Mouse (Mus musculus) forebrain, embryonic 11.5 days (tissue): ENCODE measurements around the gene Cdsn. TPM values are rescaled to one million over a fixed set of nuclear protein-coding genes. Genes with fewer than 3 reads are reported as not detected.

ENCODE experiments used
- ATAC-seq: fragments of 200-750 bp; cut with Nextera tagmentation; replicated peaks from 2 replicates; pipeline ENCODE4 v1.8.0; 2017; ENCODE audit warnings: moderate TSS enrichment; ENCODE audit not compliant: low FRiP score
- DNase-seq: peaks from one replicate; pipeline ENCODE4 v3.0.0-alpha.2; 2017; ENCODE audit warnings: low spot score
- H3K27ac ChIP-seq: fragments of 300-500 bp; sonication (generic); 2 replicates; pipeline ENCODE4 v1.5.1; 2014; ENCODE audit warnings: low read depth, low read length
- H3K27me3 ChIP-seq: fragments of 300-500 bp; sonication (generic); 2 replicates; pipeline ENCODE4 v1.6.1; 2014; ENCODE audit warnings: mild to moderate bottlenecking, low read length, mixed read lengths; ENCODE audit not compliant: control insufficient read depth, insufficient read depth
- H3K36me3 ChIP-seq: fragments of 300-500 bp; sonication (generic); 2 replicates; pipeline ENCODE4 v1.6.1; 2014; ENCODE audit warnings: mild to moderate bottlenecking, low read length, moderate library complexity, mixed read lengths; ENCODE audit not compliant: control insufficient read depth, insufficient read depth
- H3K4me1 ChIP-seq: fragments of 300-500 bp; sonication (generic); replicated peaks from 2 replicates; pipeline ENCODE4 v1.6.1; 2014; ENCODE audit warnings: low read length, mixed read lengths; ENCODE audit not compliant: control insufficient read depth, insufficient read depth
- H3K4me2 ChIP-seq: fragments of 300-500 bp; sonication (generic); 2 replicates; pipeline ENCODE4 v1.6.1; 2014; ENCODE audit warnings: low read depth, mild to moderate bottlenecking, low read length, moderate library complexity, mixed read lengths; ENCODE audit not compliant: severe bottlenecking
- H3K4me3 ChIP-seq: fragments of 300-500 bp; sonication (generic); 2 replicates; pipeline ENCODE4 v1.5.1; 2014; ENCODE audit warnings: low read depth, low read length
- H3K9ac ChIP-seq: fragments of 300-500 bp; sonication (generic); 2 replicates; pipeline ENCODE4 v1.6.1; 2014; ENCODE audit warnings: low read length
- H3K9me3 ChIP-seq: fragments of 300-500 bp; sonication (generic); 2 replicates; pipeline ENCODE4 v1.6.1; 2016; ENCODE audit warnings: low read length, mixed read lengths; ENCODE audit not compliant: control insufficient read depth
- WGBS: fragments of 180-500 bp; shearing (Covaris S2); extraction: QIAGEN DNeasy Blood & Tissue Kit; methylation state at CpG from one replicate; pipeline ENCODE4 v1.1.7; 2014; 5-methylcytosine and 5-hydroxymethylcytosine counted together
- polyA plus RNA-seq: library from polyadenylated mRNA; unstranded; fragments of >200 nt; fragmentation: Nextera tagmentation; extraction: Ambion mirVana; gene quantifications from 2 replicates; pipeline ENCODE4 v1.2.1, GENCODE M21; 2014

Cdsn gene
- polyA plus RNA-seq, 1 experiment from 2014 or later: not detected

DNA sequence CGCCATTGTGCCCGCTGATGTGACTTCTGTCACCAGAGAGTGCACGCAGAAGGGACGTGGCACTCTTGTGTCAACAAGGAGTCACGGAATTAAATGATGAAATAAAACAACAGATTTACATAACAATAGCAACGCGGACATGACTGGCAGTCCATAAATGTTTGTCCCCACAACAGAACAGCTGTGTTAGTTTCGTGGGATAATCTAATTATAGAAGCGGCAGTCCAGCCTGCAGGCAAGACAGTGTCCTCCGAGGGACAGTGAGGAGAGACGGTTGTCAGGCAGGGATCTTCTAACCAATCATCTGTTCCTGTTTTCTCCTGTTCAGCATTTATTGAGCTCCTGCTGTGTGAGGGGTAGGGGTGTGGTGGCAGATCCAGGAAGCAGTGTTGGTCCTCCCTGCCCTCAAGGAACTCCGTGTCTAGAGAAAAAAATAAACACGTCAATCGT, 8.5 kb upstream of the Cdsn start:
- Histone ChIP-seq H3K4me2 (no peak overlapping the region), H3K9me3 (no peaks in the 10 kb centered on the region), H3K4me3 (no peak overlapping the region), H3K27me3 (no peaks in the 10 kb centered on the region), H3K27ac (no peak overlapping the region), H3K9ac (no peak overlapping the region), H3K36me3 (no peaks in the 10 kb centered on the region), H3K4me1 (0 out of 2 replicates have a peak, but pooled peaks cover 2% of the 10 kb centered on the region)
- ATAC-seq (no peak), DNase-seq (no peak)
- WGBS: 54% methylated on average over 14 of the region's 14 CpGs

DNA sequence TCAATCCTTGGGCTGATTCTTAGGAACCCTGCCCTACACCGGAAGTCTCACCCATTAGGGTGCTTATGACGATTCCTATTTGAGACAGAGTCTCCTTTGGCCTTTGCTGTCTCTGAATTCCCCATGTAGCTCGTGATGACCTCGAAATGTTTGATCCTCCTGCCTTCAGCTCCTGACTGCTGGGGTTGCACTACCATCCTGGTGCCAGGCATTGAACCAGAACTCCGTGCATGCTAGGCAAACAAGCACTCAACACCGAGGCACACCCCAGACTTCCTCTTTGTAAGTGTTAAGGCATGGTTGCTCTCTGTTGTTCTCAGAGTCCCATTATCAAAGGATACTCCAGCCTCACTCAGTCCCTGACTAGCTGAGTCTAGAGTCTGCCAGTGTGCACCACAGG, 7.9 kb upstream of the Cdsn start:
- Histone ChIP-seq H3K27me3 (no peaks in the 10 kb centered on the region), H3K9ac (no peak overlapping the region), H3K36me3 (no peaks in the 10 kb centered on the region), H3K9me3 (no peaks in the 10 kb centered on the region), H3K4me2 (no peak overlapping the region), H3K4me1 (0 out of 2 replicates have a peak, but pooled peaks cover 2% of the 10 kb centered on the region), H3K27ac (no peak overlapping the region), H3K4me3 (no peak overlapping the region)
- ATAC-seq (no peak), DNase-seq (no peak)
- WGBS: 83% methylated on average over 6 of the region's 6 CpGs

DNA sequence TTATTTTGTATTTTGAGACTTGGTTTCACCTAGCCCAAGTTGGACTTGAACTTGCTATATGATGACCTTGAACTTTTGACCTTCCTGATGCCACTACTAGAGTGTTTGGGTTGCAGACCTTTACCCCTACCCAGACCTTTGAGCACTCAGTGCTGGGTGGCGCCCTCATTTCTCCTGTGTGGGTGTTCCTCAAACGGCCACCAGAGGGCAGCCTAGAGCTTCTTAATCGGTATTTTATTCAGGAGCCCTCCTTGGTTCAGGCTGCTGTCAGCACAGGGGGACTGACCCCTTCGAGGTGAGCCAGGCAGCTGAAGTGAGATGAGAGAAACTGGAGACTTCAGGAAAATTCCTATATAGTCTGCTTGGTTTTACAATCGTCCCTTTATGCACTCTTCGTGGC, 7.2 kb upstream of the Cdsn start:
- 32% methylated on average over 6 of the region's 6 CpGs for WGBS
- Histone ChIP-seq H3K27ac (no peak overlapping the region), H3K4me3 (no peak overlapping the region), H3K4me1 (0 out of 2 replicates have a peak, but pooled peaks cover 2% of the 10 kb centered on the region), H3K9me3 (no peaks in the 10 kb centered on the region), H3K4me2 (no peak overlapping the region), H3K36me3 (no peaks in the 10 kb centered on the region), H3K9ac (no peak overlapping the region), H3K27me3 (no peaks in the 10 kb centered on the region)
- no peak for ATAC-seq
- peak; percentile 77 for DNase-seq

DNA sequence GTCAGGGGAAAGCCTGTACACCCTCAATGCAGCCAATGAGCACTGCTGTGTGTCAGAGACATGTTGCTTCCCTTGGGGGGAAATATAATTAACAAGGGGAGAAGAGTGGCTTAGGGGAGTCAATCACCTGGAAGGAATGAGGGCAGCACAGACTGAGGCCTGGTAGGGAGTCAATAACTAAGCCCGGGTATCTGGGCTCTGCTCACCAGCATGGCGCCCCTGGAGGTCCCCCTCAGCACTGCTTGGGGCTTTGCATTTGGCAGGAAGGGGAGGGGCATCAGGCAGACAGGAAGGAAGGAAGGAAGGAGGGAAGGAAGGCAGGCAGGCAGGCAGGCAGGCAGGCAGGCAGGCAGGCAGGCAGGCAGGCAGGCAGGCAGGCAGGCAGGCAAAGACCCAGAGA, 4.5 kb upstream of the Cdsn start:
- H3K27ac ChIP-seq: no peak overlapping the region
- H3K9ac ChIP-seq: no peak overlapping the region
- ATAC-seq (no peak), DNase-seq (no peak)
- 0 out of 2 replicates have a peak, but pooled peaks cover 2% of the 10 kb centered on the region for H3K4me1 ChIP-seq
- no peaks in the 10 kb centered on the region for H3K9me3 ChIP-seq
- no peaks in the 10 kb centered on the region for H3K27me3 ChIP-seq
- no peak overlapping the region for H3K4me2 ChIP-seq
- 40% methylated on average over 2 of the region's 2 CpGs for WGBS
- no peak overlapping the region for H3K4me3 ChIP-seq
- H3K36me3 ChIP-seq: no peaks in the 10 kb centered on the region

DNA sequence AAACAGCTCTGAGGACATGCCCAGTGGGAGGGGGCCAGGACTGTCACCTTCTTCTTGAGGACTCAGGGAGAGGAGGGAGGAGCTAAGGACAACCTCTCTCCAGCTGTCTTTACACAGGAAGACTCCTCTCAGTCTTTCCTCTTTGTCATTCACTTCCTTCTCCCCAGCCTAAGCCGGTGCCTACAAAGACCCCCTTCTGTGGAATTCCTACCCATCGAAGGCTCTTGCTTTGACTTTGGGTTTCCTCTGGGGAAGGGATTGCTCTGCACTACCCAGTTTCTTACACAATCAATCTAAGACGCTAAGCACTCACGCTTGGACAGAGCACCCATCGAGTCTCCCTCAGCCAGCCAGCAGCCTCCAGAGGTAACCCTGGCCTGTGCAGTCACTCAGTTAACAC, 3.3 kb upstream of the Cdsn start:
- Histone ChIP-seq H3K36me3 (no peaks in the 10 kb centered on the region), H3K27me3 (no peaks in the 10 kb centered on the region), H3K4me2 (no peak overlapping the region), H3K4me3 (no peak overlapping the region), H3K27ac (no peak overlapping the region), H3K9me3 (no peaks in the 10 kb centered on the region), H3K9ac (no peak overlapping the region), H3K4me1 (0 out of 2 replicates have a peak, but pooled peaks cover 2% of the 10 kb centered on the region)
- no peak for ATAC-seq
- WGBS: 13% methylated on average over 5 of the region's 5 CpGs
- DNase-seq: no peak

DNA sequence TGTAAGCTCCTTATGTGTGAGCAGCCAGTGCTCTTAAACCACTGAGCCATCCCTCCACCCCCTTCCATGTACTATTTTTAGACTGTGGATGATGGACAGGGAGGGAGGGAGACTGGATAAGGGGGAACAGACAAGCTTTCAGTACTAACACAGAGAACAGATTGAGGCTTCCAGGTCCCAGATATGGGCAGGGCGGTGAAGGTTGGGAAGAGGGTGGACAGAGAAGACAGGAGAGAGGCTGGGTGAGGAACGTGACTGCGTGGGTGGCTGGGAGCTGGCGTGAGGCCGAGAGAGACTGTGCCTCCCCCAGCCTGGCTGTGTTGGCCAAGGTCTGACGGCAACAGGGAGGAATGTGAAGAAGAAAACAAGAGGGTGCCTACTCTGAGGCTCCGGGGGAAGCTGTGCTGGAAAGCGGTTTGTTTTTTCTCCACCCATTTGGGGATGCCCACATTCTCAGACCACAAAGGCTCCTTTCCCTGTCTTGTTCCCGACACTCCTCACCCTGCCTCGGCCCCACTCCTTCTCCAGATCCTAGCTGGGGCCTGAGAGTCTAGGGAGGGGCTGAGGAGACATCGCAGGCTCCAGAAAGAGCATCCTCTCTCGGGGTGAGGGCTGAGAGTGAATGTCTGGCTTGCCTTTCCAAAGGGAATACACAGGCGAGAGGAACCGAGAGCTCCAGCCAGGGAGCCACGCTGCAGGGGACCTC, 2.3 kb upstream of the Cdsn start:
- 59% methylated on average over 15 of the region's 15 CpGs for WGBS
- ATAC-seq: no peak
- Histone ChIP-seq H3K27me3 (no peaks in the 10 kb centered on the region), H3K4me1 (0 out of 2 replicates have a peak, but pooled peaks cover 2% of the 10 kb centered on the region), H3K9me3 (no peaks in the 10 kb centered on the region), H3K4me3 (no peak overlapping the region), H3K9ac (no peak overlapping the region), H3K4me2 (no peak overlapping the region), H3K36me3 (no peaks in the 10 kb centered on the region), H3K27ac (no peak overlapping the region)
- no peak for DNase-seq

DNA sequence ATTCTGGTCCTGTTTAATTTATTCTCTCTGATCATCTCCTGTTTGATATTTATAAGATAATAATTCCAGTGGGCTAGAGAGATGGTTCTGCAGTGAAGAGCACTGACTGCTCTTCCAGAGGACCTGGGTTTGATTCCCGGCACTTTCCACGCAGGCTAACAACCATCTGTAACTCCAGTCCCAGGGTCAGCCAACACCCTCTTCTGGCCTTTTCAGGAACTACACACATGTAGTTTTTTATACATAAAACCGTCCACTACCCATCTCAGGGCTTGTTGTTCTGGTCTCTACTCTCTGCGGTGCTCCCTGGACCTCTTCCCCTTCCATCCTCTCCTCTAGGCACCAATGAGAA, 1.8 kb upstream of the Cdsn start:
- H3K27me3 ChIP-seq: no peaks in the 10 kb centered on the region
- H3K4me1 ChIP-seq: 0 out of 2 replicates have a peak, but pooled peaks cover 2% of the 10 kb centered on the region
- 94% methylated on average over 4 of the region's 4 CpGs for WGBS
- no peak overlapping the region for H3K4me3 ChIP-seq
- H3K9me3 ChIP-seq: no peaks in the 10 kb centered on the region
- DNase-seq: no peak
- H3K27ac ChIP-seq: no peak overlapping the region
- no peak for ATAC-seq
- H3K36me3 ChIP-seq: no peaks in the 10 kb centered on the region
- no peak overlapping the region for H3K4me2 ChIP-seq
- H3K9ac ChIP-seq: no peak overlapping the region

DNA sequence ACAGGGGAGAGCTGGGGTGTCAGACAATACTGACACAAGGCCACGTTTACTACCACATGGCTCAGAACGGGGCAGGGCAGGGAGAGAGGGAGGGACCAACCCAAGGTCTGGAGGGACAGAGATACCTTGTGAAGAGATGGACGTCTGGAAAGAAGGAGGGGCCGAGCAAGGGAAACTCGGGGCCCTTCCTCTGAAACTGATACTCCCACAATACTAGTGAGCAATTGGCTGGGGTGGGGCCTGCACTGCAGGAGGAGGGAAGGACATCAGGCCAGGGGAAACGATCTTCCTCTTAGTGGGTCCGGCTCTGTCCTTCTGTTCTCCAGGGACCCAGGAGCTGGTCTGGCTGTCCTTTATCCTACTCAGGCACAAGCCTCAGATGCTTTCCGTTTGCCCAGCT, 1.1 kb upstream of the Cdsn start:
- Histone ChIP-seq H3K9me3 (no peaks in the 10 kb centered on the region), H3K9ac (no peak overlapping the region), H3K27ac (no peak overlapping the region), H3K4me3 (no peak overlapping the region), H3K4me1 (0 out of 2 replicates have a peak, but pooled peaks cover 2% of the 10 kb centered on the region), H3K4me2 (no peak overlapping the region), H3K36me3 (no peaks in the 10 kb centered on the region), H3K27me3 (no peaks in the 10 kb centered on the region)
- DNase-seq: no peak
- ATAC-seq: no peak
- 58% methylated on average over 8 of the region's 8 CpGs for WGBS

DNA sequence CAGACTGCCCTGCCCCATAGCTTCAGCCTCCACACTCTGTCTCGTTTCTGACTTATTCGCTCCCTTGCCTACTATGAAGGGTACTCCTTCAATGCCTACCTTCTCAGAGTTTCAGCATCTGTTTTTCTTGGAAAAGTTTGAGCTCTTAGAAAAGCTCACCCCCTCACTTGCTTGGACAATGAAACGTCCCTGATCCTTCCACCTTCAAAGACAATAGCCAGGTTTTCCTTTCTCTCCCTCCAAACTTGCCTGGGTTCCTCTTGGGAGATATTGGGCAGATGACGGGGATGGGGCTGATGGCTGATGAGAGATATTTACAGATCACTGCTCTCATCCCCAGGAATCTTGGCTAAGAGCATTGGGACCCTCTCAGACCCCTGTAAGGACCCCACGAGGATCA, 2.4 kb downstream of the Cdsn start:
- Histone ChIP-seq H3K27me3 (no peaks in the 10 kb centered on the region), H3K9ac (no peak overlapping the region), H3K4me1 (no peaks in the 10 kb centered on the region), H3K36me3 (no peaks in the 10 kb centered on the region), H3K4me2 (no peak overlapping the region), H3K9me3 (no peaks in the 10 kb centered on the region), H3K4me3 (no peak overlapping the region), H3K27ac (no peak overlapping the region)
- DNase-seq: no peak
- 78% methylated on average over 5 of the region's 5 CpGs for WGBS
- no peak for ATAC-seq
